Mouse (Mus musculus) T-helper 1 cell (primary cell): Measurements from ENCODE around the gene Gm9045.
"Not testable (repeated sequence)": the region's sequence is repeated elsewhere in the genome, so short reads cannot be mapped to it uniquely, and the experiment has no call there.

ENCODE experiments used
- in situ Hi-C: fragments of 300-600 bp; cut with MboI, MseI; formaldehyde crosslinking; loops from one replicate; pipeline ENCODE4 v1.15.1; 2025; ENCODE audit warnings: high pct_unique_total_duplicates

Gm9045 gene

DNA sequence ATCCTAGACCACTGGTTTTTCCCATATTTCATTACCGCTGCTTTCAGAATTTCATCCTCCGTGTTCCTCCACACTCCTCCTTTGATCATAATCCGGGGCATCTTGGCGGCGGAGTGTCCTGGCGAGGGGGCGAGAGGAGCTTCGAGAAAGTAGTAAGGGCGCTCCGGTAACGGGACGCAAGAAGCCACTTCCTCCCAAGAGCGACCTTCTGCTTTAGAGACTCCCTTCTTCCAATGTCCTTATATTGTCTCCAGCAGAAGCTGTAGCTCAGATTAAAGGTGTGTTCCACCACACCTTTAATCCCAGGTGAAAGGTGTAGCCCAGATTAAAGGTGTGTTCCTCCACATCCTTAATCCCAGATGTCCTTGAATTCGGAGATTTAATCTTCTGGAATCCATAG, at the start of gene Gm9045:
TSS of gene Gm9045 (minus strand) at position 101 of the 400 bp plus-strand sequence.
- in situ Hi-C loops = loop anchor here (5.0 to 25.0 kb wide), 2 partner anchors 90 to 1475 kb away; no protein-coding TSS in a partner anchor

DNA sequence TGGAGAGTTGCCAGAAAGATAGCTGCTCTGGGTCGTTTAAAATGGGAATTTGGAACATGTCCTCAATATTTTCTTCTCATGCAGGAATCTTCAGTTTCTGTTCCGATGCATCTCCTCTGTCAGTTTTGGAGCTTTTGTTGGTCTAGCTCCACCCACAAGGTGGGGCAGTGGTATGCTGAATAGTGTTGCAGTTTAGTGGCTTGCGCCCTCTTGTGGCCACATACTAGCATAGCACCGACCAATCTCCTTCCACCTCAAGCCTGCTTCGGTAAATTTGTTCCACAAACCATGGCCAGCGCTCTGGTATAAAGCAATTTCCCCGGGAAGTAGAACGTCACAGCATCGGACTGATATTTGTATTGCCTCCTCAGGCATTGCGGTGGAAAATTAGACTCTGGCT, 32.8 kb upstream of the Gm9045 start:
- in situ Hi-C loops = loop anchor here (5.0 kb wide), 2 partner anchors 177 to 213 kb away; no protein-coding TSS in a partner anchor

DNA sequence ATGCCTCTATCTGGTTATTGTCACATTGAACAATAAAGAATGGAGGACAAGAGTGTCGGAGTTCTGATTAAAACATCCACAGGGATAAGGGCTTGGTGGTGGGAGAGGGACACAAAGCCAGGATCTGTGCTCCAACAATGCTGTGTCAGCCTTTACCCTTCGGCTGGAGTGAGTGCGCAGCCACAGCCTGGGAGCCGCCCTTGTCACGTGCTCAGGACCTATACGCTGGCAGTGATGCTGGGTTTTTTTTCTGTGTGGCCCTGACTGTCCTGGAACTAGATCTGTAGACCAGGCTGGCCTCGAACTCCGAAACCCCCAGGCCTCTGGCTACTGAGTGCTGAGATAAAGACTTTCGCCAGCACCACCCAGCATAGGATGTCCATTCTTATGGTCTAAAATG, 31.9 kb upstream of the Gm9045 start:
- in situ Hi-C loops = no loop called here

DNA sequence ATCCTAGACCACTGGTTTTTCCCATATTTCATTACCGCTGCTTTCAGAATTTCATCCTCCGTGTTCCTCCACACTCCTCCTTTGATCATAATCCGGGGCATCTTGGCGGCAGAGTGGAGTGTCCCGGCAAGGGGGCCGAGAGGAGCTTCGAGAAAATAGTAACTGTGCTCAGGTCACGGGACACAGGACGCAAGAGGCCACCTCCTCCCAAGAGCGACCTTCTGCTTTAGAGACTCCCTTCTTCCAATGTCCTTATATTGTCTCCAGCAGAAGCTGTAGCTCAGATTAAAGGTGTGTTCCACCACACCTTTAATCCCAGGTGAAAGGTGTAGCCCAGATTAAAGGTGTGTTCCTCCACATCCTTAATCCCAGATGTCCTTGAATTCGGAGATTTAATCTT, 16.4 kb upstream of the Gm9045 start, which contains the start of gene Gm9049:
TSS of gene Gm9049 (minus strand) at position 101 of the 400 bp plus-strand sequence.
- in situ Hi-C loops = not testable (repeated sequence)

DNA sequence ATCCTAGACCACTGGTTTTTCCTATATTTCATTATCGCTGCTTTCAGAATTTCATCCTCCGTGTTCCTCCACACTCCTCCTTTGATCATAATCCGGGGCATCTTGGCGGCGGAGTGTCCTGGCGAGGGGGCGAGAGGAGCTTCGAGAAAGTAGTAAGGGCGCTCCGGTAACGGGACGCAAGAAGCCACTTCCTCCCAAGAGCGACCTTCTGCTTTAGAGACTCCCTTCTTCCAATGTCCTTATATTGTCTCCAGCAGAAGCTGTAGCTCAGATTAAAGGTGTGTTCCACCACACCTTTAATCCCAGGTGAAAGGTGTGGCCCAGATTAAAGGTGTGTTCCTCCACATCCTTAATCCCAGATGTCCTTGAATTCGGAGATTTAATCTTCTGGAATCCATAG, 10.9 kb upstream of the Gm9045 start, which contains the start of gene Gm9048:
TSS of gene Gm9048 (minus strand) at position 101 of the 400 bp plus-strand sequence.
- in situ Hi-C loops = loop anchor here (25.0 kb wide), 1 partner anchor 1486 kb away; no protein-coding TSS in a partner anchor

DNA sequence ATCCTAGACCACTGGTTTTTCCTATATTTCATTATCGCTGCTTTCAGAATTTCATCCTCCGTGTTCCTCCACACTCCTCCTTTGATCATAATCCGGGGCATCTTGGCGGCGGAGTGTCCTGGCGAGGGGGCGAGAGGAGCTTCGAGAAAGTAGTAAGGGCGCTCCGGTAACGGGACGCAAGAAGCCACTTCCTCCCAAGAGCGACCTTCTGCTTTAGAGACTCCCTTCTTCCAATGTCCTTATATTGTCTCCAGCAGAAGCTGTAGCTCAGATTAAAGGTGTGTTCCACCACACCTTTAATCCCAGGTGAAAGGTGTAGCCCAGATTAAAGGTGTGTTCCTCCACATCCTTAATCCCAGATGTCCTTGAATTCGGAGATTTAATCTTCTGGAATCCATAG, 5.5 kb upstream of the Gm9045 start, which contains the start of gene Gm9046:
TSS of gene Gm9046 (minus strand) at position 101 of the 400 bp plus-strand sequence.
- in situ Hi-C loops = loop anchor here (25.0 kb wide), 1 partner anchor 1481 kb away; no protein-coding TSS in a partner anchor

DNA sequence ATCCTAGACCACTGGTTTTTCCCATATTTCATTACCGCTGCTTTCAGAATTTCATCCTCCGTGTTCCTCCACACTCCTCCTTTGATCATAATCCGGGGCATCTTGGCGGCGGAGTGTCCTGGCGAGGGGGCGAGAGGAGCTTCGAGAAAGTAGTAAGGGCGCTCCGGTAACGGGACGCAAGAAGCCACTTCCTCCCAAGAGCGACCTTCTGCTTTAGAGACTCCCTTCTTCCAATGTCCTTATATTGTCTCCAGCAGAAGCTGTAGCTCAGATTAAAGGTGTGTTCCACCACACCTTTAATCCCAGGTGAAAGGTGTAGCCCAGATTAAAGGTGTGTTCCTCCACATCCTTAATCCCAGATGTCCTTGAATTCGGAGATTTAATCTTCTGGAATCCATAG, 5.3 kb downstream of the Gm9045 start, which contains the start of gene Gm9044:
TSS of gene Gm9044 (minus strand) at position 101 of the 400 bp plus-strand sequence.
- in situ Hi-C loops = loop anchor here (25.0 kb wide), 1 partner anchor 1470 kb away; no protein-coding TSS in a partner anchor

DNA sequence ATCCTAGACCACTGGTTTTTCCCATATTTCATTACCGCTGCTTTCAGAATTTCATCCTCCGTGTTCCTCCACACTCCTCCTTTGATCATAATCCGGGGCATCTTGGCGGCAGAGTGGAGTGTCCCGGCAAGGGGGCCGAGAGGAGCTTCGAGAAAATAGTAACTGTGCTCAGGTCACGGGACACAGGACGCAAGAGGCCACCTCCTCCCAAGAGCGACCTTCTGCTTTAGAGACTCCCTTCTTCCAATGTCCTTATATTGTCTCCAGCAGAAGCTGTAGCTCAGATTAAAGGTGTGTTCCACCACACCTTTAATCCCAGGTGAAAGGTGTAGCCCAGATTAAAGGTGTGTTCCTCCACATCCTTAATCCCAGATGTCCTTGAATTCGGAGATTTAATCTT, 10.8 kb downstream of the Gm9045 start, which contains the start of gene Gm9040:
TSS of gene Gm9040 (minus strand) at position 101 of the 400 bp plus-strand sequence.
- in situ Hi-C loops = loop anchor here (25.0 kb wide), 1 partner anchor 1465 kb away; no protein-coding TSS in a partner anchor

DNA sequence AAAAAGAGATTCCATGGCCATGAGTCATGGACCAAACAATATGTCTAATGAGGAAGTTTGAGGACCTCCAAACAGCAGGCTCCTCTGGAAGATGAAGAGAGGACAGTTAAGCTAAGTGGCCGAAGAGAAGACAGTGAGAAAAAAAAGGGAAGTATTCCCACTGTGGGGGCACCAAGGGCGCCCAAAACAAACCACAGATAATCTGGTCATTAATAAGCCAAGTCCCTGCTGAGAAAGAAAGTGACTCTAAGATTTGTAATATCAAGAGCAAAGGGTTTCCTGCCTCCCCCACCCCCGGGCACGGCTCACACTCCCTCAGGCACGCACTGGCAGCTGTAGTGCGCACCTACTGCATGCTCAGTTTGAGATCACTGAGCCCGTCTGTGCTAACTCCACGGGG, 18.6 kb downstream of the Gm9045 start:
- in situ Hi-C loops = no loop called here

DNA sequence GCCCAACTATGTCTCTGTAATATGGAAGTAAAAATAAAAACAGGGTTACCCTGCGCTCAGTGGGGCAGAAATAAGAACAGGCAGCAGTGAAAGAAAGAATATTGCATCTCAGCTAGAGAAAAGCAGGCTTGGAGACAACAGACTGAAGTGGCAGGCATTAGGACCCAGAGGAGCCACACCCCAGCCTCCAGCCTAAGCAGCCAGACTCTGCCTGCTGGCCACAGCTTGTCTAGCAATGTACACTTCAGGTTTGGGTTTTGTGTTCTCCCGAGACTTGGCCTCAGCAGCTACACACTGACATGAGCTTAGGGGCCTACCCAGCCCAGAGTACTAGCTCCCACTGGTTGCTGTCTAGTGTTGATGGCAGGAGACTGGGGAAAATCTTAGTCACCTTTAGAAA, 35.5 kb downstream of the Gm9045 start:
- in situ Hi-C loops = not testable (repeated sequence)

DNA sequence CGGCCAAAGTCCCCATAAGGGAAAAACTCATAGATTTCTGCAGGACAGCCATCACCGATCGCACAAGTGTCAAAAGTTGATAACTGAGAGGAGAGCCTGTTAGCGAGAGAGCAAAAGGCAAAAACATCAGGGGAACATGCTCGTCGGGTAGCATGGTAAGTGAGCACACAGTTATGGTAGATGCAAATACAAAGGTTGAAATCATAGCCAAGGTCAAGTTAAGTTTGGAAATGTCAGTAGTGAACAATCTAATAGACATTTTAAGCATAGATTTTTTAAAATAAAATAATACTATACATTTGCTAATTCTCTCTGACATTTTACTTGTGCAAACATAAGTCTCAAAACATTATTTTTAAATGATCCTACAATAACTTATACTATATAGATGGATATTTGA, 42.7 kb downstream of the Gm9045 start, which contains the start of gene Iltifb:
TSS of gene Iltifb (minus strand) at position 101 of the 400 bp plus-strand sequence.
- in situ Hi-C loops = loop anchor here (5.0 kb wide), 1 partner anchor 88 kb away; no protein-coding TSS in a partner anchor
